Mouse (Mus musculus) G1E (cell line): ENCODE results near the gene Glce. TPM values are rescaled to one million over a fixed set of nuclear protein-coding genes. Genes with fewer than 3 reads are reported as not detected.

ENCODE experiments used
- ATAC-seq: 2 replicates; pipeline ENCODE4 v1.8.0; 2016; ENCODE audit warnings: mild to moderate bottlenecking; ENCODE audit not compliant: insufficient number of reproducible peaks, poor library complexity, low FRiP score, severe bottlenecking; ENCODE audit errors: extremely low read depth
- DNase-seq: peaks from one replicate; pipeline ENCODE4 v3.0.0; 2012; ENCODE audit warnings: low spot score
- H3K27me3 ChIP-seq: 2 replicates; pipeline ENCODE4 v1.6.1; 2012; ENCODE audit warnings: mild to moderate bottlenecking, low read length, inconsistent platforms; ENCODE audit not compliant: insufficient read depth
- H3K36me3 ChIP-seq: replicated peaks from 2 replicates; pipeline ENCODE3; 2012; ENCODE audit warnings: mild to moderate bottlenecking, inconsistent platforms
- H3K4me1 ChIP-seq: 2 replicates; pipeline ENCODE4 v1.6.1; 2012; ENCODE audit warnings: low read depth, low read length, inconsistent platforms, mixed read lengths; ENCODE audit not compliant: insufficient read depth
- H3K4me3 ChIP-seq: 2 replicates; pipeline ENCODE4 v1.5.1; 2012; ENCODE audit warnings: low read depth, mild to moderate bottlenecking, inconsistent platforms, low read length, moderate library complexity, mixed read lengths
- H3K9me3 ChIP-seq: replicated peaks from 2 replicates; pipeline ENCODE4 v1.6.1; 2012; ENCODE audit warnings: inconsistent platforms
- CTCF ChIP-seq: IDR thresholded peaks from 2 replicates; pipeline ENCODE4 v1.5.1; 2012; ENCODE audit warnings: low read depth, low read length, inconsistent platforms, mixed read lengths
- GATA1 ChIP-seq: IDR thresholded peaks from 2 replicates; pipeline ENCODE4 v1.6.1; 2012; ENCODE audit warnings: borderline replicate concordance, low read length, inconsistent platforms, mixed read lengths
- GATA2 ChIP-seq: IDR thresholded peaks from 2 replicates; pipeline ENCODE4 v1.6.1; 2012; ENCODE audit warnings: low read depth, low read length, inconsistent platforms, borderline replicate concordance
- POLR2AphosphoS5 ChIP-seq: IDR thresholded peaks from 2 replicates; pipeline ENCODE4 v1.6.1; 2012; ENCODE audit warnings: low read depth, low read length, inconsistent platforms; ENCODE audit not compliant: insufficient replicate concordance
- TAL1 ChIP-seq: conservative IDR thresholded peaks from 2 replicates; pipeline ENCODE4 v1.6.1; 2012; ENCODE audit warnings: low read depth, low read length, inconsistent platforms, mixed read lengths
- polyA plus RNA-seq: library from polyadenylated mRNA; stranded (reverse); fragments of >175 nt; gene quantifications from 2 replicates; pipeline ENCODE4 v1.2.3, GENCODE M21; 2012
- total RNA-seq, 2 experiments: library from RNA; stranded (forward) in 1 of 2; stranded (reverse) in 1 of 2; fragments of 200-1000 nt in 1 of 2; fragments of >200 nt in 1 of 2; fragmentation: Nextera tagmentation in 1 of 2; gene quantifications; 2 replicates each; pipeline ENCODE4 v1.2.3; 2014 to 2017

Glce gene
- total and polyA plus RNA-seq, 3 experiments, result 2.9 to 20.5 (median 18.5) TPM

DNA sequence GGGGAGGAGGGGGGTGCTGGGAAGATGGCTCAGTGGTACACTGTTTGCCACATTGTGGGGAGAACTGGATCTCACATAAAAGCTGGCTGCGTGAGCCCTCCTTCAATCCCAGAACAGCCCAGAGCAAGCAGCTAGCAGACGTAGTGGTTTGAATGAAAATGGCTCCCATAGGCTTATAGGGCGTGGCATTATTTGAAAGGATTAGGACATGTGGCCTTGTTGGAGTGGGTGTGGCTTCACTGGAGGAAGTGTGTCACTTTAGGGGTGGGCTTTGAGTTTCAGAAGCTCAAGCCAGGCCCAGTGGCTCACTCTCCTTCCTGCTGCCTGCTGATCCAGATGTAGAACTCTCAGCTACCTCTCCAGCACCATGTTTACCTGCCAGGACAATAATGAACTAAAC, 90.2 kb downstream of the Glce start:
- Histone ChIP-seq H3K36me3 (no peaks in the 10 kb centered on the region), H3K4me1 (no peaks in the 10 kb centered on the region), H3K9me3 (no peaks in the 10 kb centered on the region), H3K4me3 (no peak overlapping the region), H3K27me3 (peaks cover 39% of the 10 kb centered on the region)
- ATAC-seq, result no peak
- no peak for DNase-seq
- TF ChIP-seq GATA1 (no peak), POLR2AphosphoS5 (no peak), CTCF (no peak), GATA2 (no peak), TAL1 (no peak)

DNA sequence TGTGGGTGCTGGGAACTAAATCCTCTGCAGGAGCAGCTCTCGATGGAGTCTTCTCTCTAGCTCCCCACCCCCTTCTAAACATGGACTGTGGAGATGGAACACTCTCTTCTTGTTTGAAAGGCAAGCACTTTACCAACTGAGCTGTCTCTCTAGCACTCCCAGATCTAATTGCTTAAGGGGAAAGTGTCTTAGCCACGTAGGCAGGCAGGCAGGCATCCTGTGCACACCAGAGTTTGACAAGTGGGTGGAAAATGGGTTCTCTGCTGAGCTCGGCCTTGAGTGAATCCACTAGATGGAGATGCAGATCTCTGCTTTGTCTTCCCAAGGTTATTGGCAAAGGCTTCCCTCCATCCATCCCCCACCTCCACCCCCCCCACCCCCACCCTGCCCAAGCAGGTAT, 94.4 kb downstream of the Glce start:
- DNase-seq (no peak), ATAC-seq (no peak)
- Histone ChIP-seq H3K4me1 (peaks cover 6% of the 10 kb centered on the region), H3K36me3 (no peaks in the 10 kb centered on the region), H3K9me3 (no peaks in the 10 kb centered on the region), H3K4me3 (no peak overlapping the region), H3K27me3 (peaks cover 53% of the 10 kb centered on the region)
- TF ChIP-seq GATA2 (no peak), GATA1 (no peak), TAL1 (no peak), POLR2AphosphoS5 (no peak), CTCF (no peak)

- peaks cover 59% of the 10 kb centered on the region for H3K27me3 ChIP-seq
- TF ChIP-seq GATA1 (no peak), POLR2AphosphoS5 (no peak), GATA2 (no peak), TAL1 (no peak)
- ATAC-seq (no peak), DNase-seq (peak; percentile 15)
- H3K36me3 ChIP-seq, result no peaks in the 10 kb centered on the region
- no peaks in the 10 kb centered on the region for H3K9me3 ChIP-seq
- peak within 1 kb of the TSS; percentile 1; the same call in 1 of the 2 replicates for H3K4me3 ChIP-seq
- peaks cover 6% of the 10 kb centered on the region for H3K4me1 ChIP-seq
These were observed 95.9 kb downstream of the Glce start, which contains the start of gene Paqr5 for GRCm38 (mm10) chr9:62026600-62026999. Paqr5 (minus strand) TSS chr9:62026856.

DNA sequence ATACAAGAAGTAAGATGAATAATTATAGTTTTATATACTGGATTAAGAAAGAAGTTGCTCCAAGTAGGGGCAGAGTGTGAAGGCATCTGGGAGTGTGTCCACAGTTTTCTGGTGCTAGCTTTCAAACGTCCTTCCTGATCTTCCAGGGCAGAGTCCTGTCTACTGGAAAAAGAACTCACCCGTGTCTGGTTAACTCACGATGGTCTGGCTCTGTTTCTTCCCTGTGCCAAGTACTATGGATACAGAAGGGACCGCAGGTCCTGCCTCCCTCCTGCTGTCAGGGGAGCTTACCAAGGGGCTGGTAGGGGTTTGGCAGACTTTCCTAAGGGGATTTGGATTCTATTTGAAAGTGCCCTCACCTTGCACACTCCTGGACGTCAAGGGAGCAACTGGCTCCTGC, 97.4 kb downstream of the Glce start:
- peaks cover 56% of the 10 kb centered on the region for H3K27me3 ChIP-seq
- ATAC-seq (no peak), DNase-seq (no peak)
- H3K9me3 ChIP-seq, result no peaks in the 10 kb centered on the region
- H3K36me3 ChIP-seq, result no peaks in the 10 kb centered on the region
- peaks cover 6% of the 10 kb centered on the region for H3K4me1 ChIP-seq
- no peak for TF ChIP-seq POLR2AphosphoS5
- H3K4me3 ChIP-seq, result no peak overlapping the region

GRCm38 (mm10) chr9:62023879-62024278, 98.6 kb downstream of the Glce start:
- TF ChIP-seq CTCF, result no peak
- TF ChIP-seq POLR2AphosphoS5, result no peak
- TF ChIP-seq TAL1, result no peak
- TF ChIP-seq GATA1, result no peak
- no peaks in the 10 kb centered on the region for H3K9me3 ChIP-seq
- peaks cover 44% of the 10 kb centered on the region for H3K27me3 ChIP-seq
- H3K4me3 ChIP-seq, result no peak overlapping the region
- ATAC-seq (no peak), DNase-seq (no peak)
- H3K36me3 ChIP-seq, result no peaks in the 10 kb centered on the region
- peaks cover 6% of the 10 kb centered on the region for H3K4me1 ChIP-seq

GRCm38 (mm10) chr9:62022961-62023680, 99.3 kb downstream of the Glce start:
- Histone ChIP-seq H3K9me3 (no peaks in the 10 kb centered on the region), H3K27me3 (peaks cover 38% of the 10 kb centered on the region), H3K4me1 (peaks cover 6% of the 10 kb centered on the region), H3K4me3 (no peak overlapping the region), H3K36me3 (no peaks in the 10 kb centered on the region)
- TF ChIP-seq CTCF (no peak), GATA2 (no peak), TAL1 (no peak), POLR2AphosphoS5 (no peak), GATA1 (no peak)
- ATAC-seq (no peak), DNase-seq (no peak)
